Mouse (Mus musculus) intestine, embryonic 14.5 days (tissue): ENCODE data around the gene Gpx4. TPM values are rescaled to one million over a fixed set of nuclear protein-coding genes. Genes with fewer than 3 reads are reported as not detected.

Source experiments
- ATAC-seq: fragments of 200-750 bp; cut with Nextera tagmentation; replicated peaks from 2 replicates; pipeline ENCODE4 v1.8.0; 2017; ENCODE audit warnings: low read depth, moderate number of reproducible peaks, moderate TSS enrichment, moderate library complexity; ENCODE audit not compliant: low FRiP score, low TSS enrichment
- DNase-seq: peaks from one replicate; pipeline ENCODE4 v3.0.0-alpha.2; 2018; ENCODE audit warnings: low spot score
- H3K27ac ChIP-seq: fragments of 300-500 bp; sonication (generic); 2 replicates; pipeline ENCODE4 v1.5.1; 2014; ENCODE audit warnings: low read depth, mild to moderate bottlenecking, control low read depth
- H3K27me3 ChIP-seq: fragments of 300-500 bp; sonication (generic); replicated peaks from 2 replicates; pipeline ENCODE4 v1.6.1; 2014; ENCODE audit warnings: low read length, control low read depth; ENCODE audit not compliant: control insufficient read depth, insufficient read depth
- H3K36me3 ChIP-seq: fragments of 300-500 bp; sonication (generic); 2 replicates; pipeline ENCODE4 v1.6.1; 2014; ENCODE audit warnings: low read length, control low read depth; ENCODE audit not compliant: control insufficient read depth, insufficient read depth
- H3K4me1 ChIP-seq: fragments of 300-500 bp; sonication (generic); replicated peaks from 2 replicates; pipeline ENCODE4 v1.6.1; 2014; ENCODE audit warnings: low read length, control low read depth, mixed read lengths; ENCODE audit not compliant: control insufficient read depth, insufficient read depth
- H3K4me2 ChIP-seq: fragments of 300-500 bp; sonication (generic); 2 replicates; pipeline ENCODE4 v1.6.1; 2014; ENCODE audit warnings: low read length
- H3K4me3 ChIP-seq: fragments of 300-500 bp; sonication (generic); 2 replicates; pipeline ENCODE4 v1.5.1; 2014; ENCODE audit warnings: low read depth, low read length, control low read depth, mixed read lengths
- H3K9ac ChIP-seq: fragments of 300-500 bp; sonication (generic); 2 replicates; pipeline ENCODE4 v1.6.1; 2014; ENCODE audit warnings: mild to moderate bottlenecking, low read length
- H3K9me3 ChIP-seq: fragments of 300-500 bp; sonication (generic); 2 replicates; pipeline ENCODE4 v1.6.1; 2016; ENCODE audit warnings: low read length, control low read depth; ENCODE audit not compliant: control insufficient read depth
- WGBS: fragments of 180-500 bp; shearing (Covaris S2); extraction: QIAGEN DNeasy Blood & Tissue Kit; methylation state at CpG from one replicate; pipeline ENCODE4 v1.1.7; 2014; 5-methylcytosine and 5-hydroxymethylcytosine counted together
- polyA plus RNA-seq: library from polyadenylated mRNA; unstranded; fragments of >200 nt; fragmentation: Nextera tagmentation; extraction: Ambion mirVana; gene quantifications from 2 replicates; pipeline ENCODE4 v1.2.1, GENCODE M21; 2014

Gpx4 gene
- polyA plus RNA-seq, 1 experiment from 2014 or later, result 623 TPM

- H3K27ac ChIP-seq, result no peak overlapping the region
- H3K27me3 ChIP-seq, result no peaks in the 10 kb centered on the region
- ATAC-seq (no peak), DNase-seq (no peak)
- H3K9me3 ChIP-seq, result no peaks in the 10 kb centered on the region
- 87% methylated on average over 1 of the region's 1 CpGs for WGBS
- no peak overlapping the region for H3K4me3 ChIP-seq
- H3K4me1 ChIP-seq, result peaks cover 5% of the 10 kb centered on the region; the same call in 1 of the 2 replicates
- H3K36me3 ChIP-seq, result peaks cover 36% of the 10 kb centered on the region
- no peak overlapping the region for H3K9ac ChIP-seq
- H3K4me2 ChIP-seq, result no peak overlapping the region
Observed at GRCm38 (mm10) chr10:80078366-80078765, 31.4 kb downstream of the Gpx4 start.

- no peaks in the 10 kb centered on the region for H3K9me3 ChIP-seq
- H3K27ac ChIP-seq, result no peak overlapping the region
- H3K9ac ChIP-seq, result no peak overlapping the region
- H3K27me3 ChIP-seq, result no peaks in the 10 kb centered on the region
- no peaks in the 10 kb centered on the region for H3K4me1 ChIP-seq
- H3K4me2 ChIP-seq, result no peak overlapping the region
- H3K4me3 ChIP-seq, result no peak overlapping the region
- DNase-seq, result no peak
- peaks cover 56% of the 10 kb centered on the region for H3K36me3 ChIP-seq
- 81% methylated on average over 16 of the region's 16 CpGs for WGBS
- no peak for ATAC-seq
Observed at GRCm38 (mm10) chr10:80080396-80081070, 33.6 kb downstream of the Gpx4 start.

- WGBS, result 68% methylated on average over 3 of the region's 3 CpGs
- H3K4me1 ChIP-seq, result no peaks in the 10 kb centered on the region
- H3K27ac ChIP-seq, result no peak overlapping the region
- ATAC-seq (no peak), DNase-seq (no peak)
- H3K27me3 ChIP-seq, result no peaks in the 10 kb centered on the region
- peaks cover 58% of the 10 kb centered on the region for H3K36me3 ChIP-seq
- no peak overlapping the region for H3K9ac ChIP-seq
- H3K4me2 ChIP-seq, result no peak overlapping the region
- H3K4me3 ChIP-seq, result no peak overlapping the region
- no peaks in the 10 kb centered on the region for H3K9me3 ChIP-seq
Observed at GRCm38 (mm10) chr10:80081075-80081474, 34.1 kb downstream of the Gpx4 start.

GRCm38 (mm10) chr10:80084817-80085487 is 38.0 kb downstream of the Gpx4 start:
- H3K9ac ChIP-seq, result no peak overlapping the region
- H3K27ac ChIP-seq, result no peak overlapping the region
- no peak for ATAC-seq
- H3K4me2 ChIP-seq, result no peak overlapping the region
- 66% methylated on average over 9 of the region's 9 CpGs for WGBS
- H3K27me3 ChIP-seq, result no peaks in the 10 kb centered on the region
- H3K9me3 ChIP-seq, result no peaks in the 10 kb centered on the region
- H3K4me1 ChIP-seq, result no peaks in the 10 kb centered on the region
- H3K36me3 ChIP-seq, result peaks cover 49% of the 10 kb centered on the region
- no peak for DNase-seq
- no peak overlapping the region for H3K4me3 ChIP-seq

DNA sequence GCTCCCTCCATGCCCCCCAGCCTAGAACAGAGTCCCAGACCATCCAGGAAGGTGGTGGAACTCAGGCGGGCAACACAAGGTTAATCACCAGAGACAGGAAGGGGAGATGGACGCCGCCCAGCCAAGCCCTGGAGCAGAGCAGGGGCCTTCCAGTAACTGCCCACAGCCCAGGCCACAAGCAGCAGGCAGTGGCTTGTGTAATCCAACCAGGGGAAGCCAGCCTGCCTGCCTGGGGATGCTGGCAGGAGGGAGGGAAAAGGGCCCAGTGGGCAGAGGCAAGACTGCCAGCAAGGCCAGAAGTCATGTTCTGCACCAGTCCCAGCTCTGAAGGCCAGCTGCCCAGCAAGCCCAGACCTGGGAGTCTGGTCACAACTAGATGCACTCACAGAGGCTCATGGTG is 39.9 kb downstream of the Gpx4 start:
- Histone ChIP-seq H3K4me3 (no peak overlapping the region), H3K36me3 (peaks cover 33% of the 10 kb centered on the region), H3K27me3 (no peaks in the 10 kb centered on the region), H3K9me3 (no peaks in the 10 kb centered on the region), H3K9ac (no peak overlapping the region), H3K27ac (no peak overlapping the region), H3K4me2 (no peak overlapping the region), H3K4me1 (no peaks in the 10 kb centered on the region)
- WGBS, result 65% methylated on average over 3 of the region's 3 CpGs
- DNase-seq, result no peak
- ATAC-seq, result no peak

GRCm38 (mm10) chr10:80087483-80087882 is 40.5 kb downstream of the Gpx4 start:
- no peak overlapping the region for H3K4me2 ChIP-seq
- H3K27me3 ChIP-seq, result no peaks in the 10 kb centered on the region
- no peaks in the 10 kb centered on the region for H3K9me3 ChIP-seq
- no peak overlapping the region for H3K9ac ChIP-seq
- no peak overlapping the region for H3K27ac ChIP-seq
- ATAC-seq (no peak), DNase-seq (no peak)
- no peaks in the 10 kb centered on the region for H3K4me1 ChIP-seq
- 83% methylated on average over 8 of the region's 8 CpGs for WGBS
- no peak overlapping the region for H3K4me3 ChIP-seq
- H3K36me3 ChIP-seq, result peaks cover 27% of the 10 kb centered on the region

- no peak overlapping the region for H3K9ac ChIP-seq
Observed at GRCm38 (mm10) chr10:80089146-80089545, 42.2 kb downstream of the Gpx4 start.

DNA sequence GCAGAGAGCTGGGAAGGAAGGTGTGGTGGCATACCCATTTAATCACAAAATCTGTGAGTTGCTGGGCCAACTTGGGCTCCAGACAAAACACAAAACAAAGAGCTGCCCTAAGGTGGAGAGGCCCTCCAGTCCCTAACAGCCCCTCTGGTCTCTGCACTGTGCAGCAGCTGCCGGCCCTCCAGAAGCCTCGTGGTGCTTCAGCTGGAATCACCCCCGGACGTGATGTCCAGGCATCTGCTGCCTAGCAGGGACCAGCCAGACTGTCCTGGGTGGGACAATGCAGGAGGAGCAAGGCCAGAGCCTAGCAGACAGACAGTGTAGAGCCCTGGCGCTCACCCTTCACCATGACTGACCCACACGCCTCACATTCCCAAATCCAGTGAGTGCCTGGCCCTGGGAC is 44.6 kb downstream of the Gpx4 start:
- ATAC-seq, result no peak
- 91% methylated on average over 6 of the region's 6 CpGs for WGBS
- 0 out of 2 replicates have a peak, but pooled peaks cover under 1% of the 10 kb centered on the region for H3K4me1 ChIP-seq

More at GRCm38 (mm10) chr10:80089146-80089545, 42.2 kb downstream of the Gpx4 start:
- Histone ChIP-seq H3K4me3 (no peak overlapping the region), H3K27me3 (no peaks in the 10 kb centered on the region), H3K4me2 (no peak overlapping the region), H3K4me1 (no peaks in the 10 kb centered on the region), H3K36me3 (peaks cover 14% of the 10 kb centered on the region), H3K9me3 (no peaks in the 10 kb centered on the region), H3K27ac (no peak overlapping the region)
- ATAC-seq, result no peak
- WGBS, result 51% methylated on average over 4 of the region's 4 CpGs
- DNase-seq, result no peak

DNA sequence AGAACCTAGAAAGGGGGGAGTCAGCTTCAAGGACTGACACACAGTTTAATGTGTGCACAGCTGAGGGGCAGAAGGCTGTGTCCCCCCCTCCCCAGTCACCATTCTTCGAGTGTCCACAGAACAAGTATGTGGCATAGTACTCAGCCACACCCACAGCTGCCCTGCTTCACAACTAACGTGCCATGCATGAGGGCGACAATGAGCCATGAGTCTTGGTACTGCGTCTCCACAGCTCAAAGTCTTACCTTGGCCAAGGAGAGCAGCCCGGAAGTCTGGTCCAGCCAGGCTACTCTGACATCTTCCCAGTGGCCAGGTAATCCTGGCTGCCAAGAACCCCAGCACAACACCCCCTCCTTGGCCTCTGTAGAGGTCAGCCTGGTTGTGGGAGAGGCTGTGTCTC is 45.7 kb downstream of the Gpx4 start:
- DNase-seq (no peak), ATAC-seq (no peak)
- Histone ChIP-seq H3K4me1 (peaks cover 10% of the 10 kb centered on the region), H3K27me3 (no peaks in the 10 kb centered on the region), H3K9me3 (no peaks in the 10 kb centered on the region), H3K36me3 (no peaks in the 10 kb centered on the region), H3K9ac (no peak overlapping the region), H3K4me2 (no peak overlapping the region), H3K27ac (no peak overlapping the region), H3K4me3 (no peak overlapping the region)
- 87% methylated on average over 5 of the region's 5 CpGs for WGBS

More for the DNA sequence above, 44.6 kb downstream of the Gpx4 start:
- Histone ChIP-seq H3K4me3 (no peak overlapping the region), H3K4me2 (no peak overlapping the region), H3K9me3 (no peaks in the 10 kb centered on the region), H3K36me3 (no peaks in the 10 kb centered on the region), H3K9ac (no peak overlapping the region), H3K27ac (no peak overlapping the region), H3K27me3 (no peaks in the 10 kb centered on the region)
- no peak for DNase-seq
